Mouse (Mus musculus) CH12F3 (cell line): Measurements from ENCODE around the gene Mtap.

ENCODE experiments used
- in situ Hi-C: fragments of 300-500 bp; cut with MboI; formaldehyde crosslinking; loops from 2 replicates; pipeline ENCODE4 v1.14.3; 2020; ENCODE audit warnings: low sequenced_read_pairs

Gene Mtap

GRCm38 (mm10) chr4:89136356-89136755 is 566 bp upstream of the Mtap start:
- in situ Hi-C loops, result no loop called here

GRCm38 (mm10) chr4:89137542-89138360 is 829 bp downstream of the Mtap start:
- in situ Hi-C loops, result no loop called here

GRCm38 (mm10) chr4:89138361-89138651 is 1.4 kb downstream of the Mtap start:
- in situ Hi-C loops, result no loop called here

GRCm38 (mm10) chr4:89140832-89141231 is 3.9 kb downstream of the Mtap start:
- in situ Hi-C loops, result no loop called here

- in situ Hi-C loops, result no loop called here
Observed at GRCm38 (mm10) chr4:89145409-89145808, 8.5 kb downstream of the Mtap start.

- in situ Hi-C loops, result no loop called here
Observed at GRCm38 (mm10) chr4:89146291-89146690, 9.4 kb downstream of the Mtap start.

GRCm38 (mm10) chr4:89149261-89149660 is 12.3 kb downstream of the Mtap start:
- in situ Hi-C loops, result no loop called here

GRCm38 (mm10) chr4:89161389-89161788 is 24.5 kb downstream of the Mtap start:
- in situ Hi-C loops, result no loop called here

- in situ Hi-C loops, result no loop called here
Observed at GRCm38 (mm10) chr4:89162496-89162895, 25.6 kb downstream of the Mtap start.

- in situ Hi-C loops, result no loop called here
Observed at GRCm38 (mm10) chr4:89163613-89164012, 26.7 kb downstream of the Mtap start.

- in situ Hi-C loops, result no loop called here
Observed at GRCm38 (mm10) chr4:89164681-89165080, 27.8 kb downstream of the Mtap start.

GRCm38 (mm10) chr4:89168877-89169276 is 32.0 kb downstream of the Mtap start:
- in situ Hi-C loops, result no loop called here

- in situ Hi-C loops, result no loop called here
Observed at GRCm38 (mm10) chr4:89169739-89170138, 32.8 kb downstream of the Mtap start.

GRCm38 (mm10) chr4:89170931-89171330 is 34.0 kb downstream of the Mtap start:
- in situ Hi-C loops, result no loop called here

GRCm38 (mm10) chr4:89172873-89173605 is 36.1 kb downstream of the Mtap start:
- in situ Hi-C loops, result no loop called here

GRCm38 (mm10) chr4:89177514-89178307 is 40.8 kb downstream of the Mtap start:
- in situ Hi-C loops, result no loop called here

- in situ Hi-C loops, result no loop called here
Observed at GRCm38 (mm10) chr4:89180121-89180520, 43.2 kb downstream of the Mtap start.

GRCm38 (mm10) chr4:89181656-89182055 is 44.7 kb downstream of the Mtap start:
- in situ Hi-C loops, result no loop called here

GRCm38 (mm10) chr4:89182486-89182885 is 45.6 kb downstream of the Mtap start:
- in situ Hi-C loops, result no loop called here

- in situ Hi-C loops, result no loop called here
Observed at GRCm38 (mm10) chr4:89195481-89195880, 58.6 kb downstream of the Mtap start.

- in situ Hi-C loops, result no loop called here
Observed at GRCm38 (mm10) chr4:89197128-89197527, 60.2 kb downstream of the Mtap start.

GRCm38 (mm10) chr4:89200806-89201205 is 63.9 kb downstream of the Mtap start:
- in situ Hi-C loops, result no loop called here
